Mouse (Mus musculus): ENCODE results near the gene Irf2bp2.

DNA sequence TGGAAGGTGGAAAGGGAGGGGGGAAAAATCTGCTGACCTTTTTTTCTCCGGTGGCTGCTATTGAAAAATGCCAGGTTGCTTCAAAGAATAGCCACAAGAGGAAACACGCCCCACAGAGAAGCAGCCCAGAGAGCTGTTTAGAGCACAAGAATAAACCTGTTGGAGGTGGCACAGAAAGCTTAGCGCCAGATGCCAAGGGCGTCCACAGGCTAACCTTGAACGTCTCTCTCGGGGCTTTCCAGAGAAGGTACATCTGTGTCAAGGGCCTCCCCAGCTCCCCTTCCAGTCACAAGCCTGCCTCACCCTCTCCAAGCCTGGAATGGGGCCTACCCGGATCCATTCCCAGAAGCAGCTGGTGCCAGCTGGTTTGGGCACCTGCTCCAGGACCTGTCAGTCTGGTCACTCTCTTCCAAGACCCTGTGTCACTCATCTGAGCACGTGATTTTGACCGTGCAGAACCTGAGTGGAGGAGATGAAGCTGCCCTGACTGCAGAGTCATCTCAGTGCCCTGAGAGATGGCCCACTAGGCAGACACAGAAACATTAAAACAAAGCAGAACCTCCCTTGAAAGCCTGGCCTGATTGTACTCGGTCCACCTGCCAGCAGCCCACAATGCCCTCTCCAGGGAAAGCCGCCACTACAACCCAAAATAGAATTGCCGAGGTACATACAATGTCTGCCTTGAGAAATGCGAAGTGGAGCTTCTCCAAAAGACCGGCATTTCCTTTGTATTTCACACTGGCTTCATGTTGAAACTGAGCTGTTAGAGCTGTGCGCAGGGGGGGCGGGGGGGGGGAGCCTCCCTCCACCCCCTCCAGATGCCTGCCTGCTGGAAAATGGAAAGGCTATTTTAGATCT, 1.6 kb upstream of the Irf2bp2 start:
- TF ChIP-seq POLR2A (IDR thresholded peaks at IDR 0.05; ENCODE audit: borderline replicate concordance, insufficient read depth, low read length) (no peak), CTCF (IDR thresholded peaks at IDR 0.05; ENCODE audit: borderline replicate concordance, insufficient read depth, low read depth, low read length) (no peak)
